Mouse (Mus musculus) cerebellum, adult 11 months (tissue): ENCODE measurements around the gene Kctd4.
"Not testable (repeated sequence)": the region's sequence is repeated elsewhere in the genome, so short reads cannot be mapped to it uniquely, and the experiment has no call there.

ENCODE experiments used
- DNase-seq: peaks from one replicate; pipeline ENCODE4 v3.0.0; 2022

Kctd4 gene

DNA sequence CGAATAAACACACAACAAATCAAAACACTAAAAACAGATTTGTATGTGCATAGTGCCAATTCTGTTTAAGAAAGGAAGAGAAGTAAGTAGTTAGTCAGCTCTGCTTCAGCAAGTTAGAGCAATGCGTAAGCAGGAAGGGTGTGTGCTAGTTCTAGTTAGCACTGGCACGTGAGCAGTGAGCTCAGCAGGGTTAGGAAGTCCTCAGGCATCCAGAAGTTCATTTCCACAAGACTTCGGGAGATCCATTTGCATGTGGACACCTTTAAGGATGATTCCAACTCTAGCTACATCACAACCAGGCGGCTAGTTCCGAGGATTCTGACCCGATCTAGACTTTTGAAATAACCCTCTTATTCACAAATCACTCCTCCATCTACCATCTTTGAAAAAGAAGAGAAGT is at the start of gene Kctd4:
Gene Kctd4 (plus strand): TSS at position 244 of the 400 bp plus-strand sequence.
- no peak for DNase-seq

DNA sequence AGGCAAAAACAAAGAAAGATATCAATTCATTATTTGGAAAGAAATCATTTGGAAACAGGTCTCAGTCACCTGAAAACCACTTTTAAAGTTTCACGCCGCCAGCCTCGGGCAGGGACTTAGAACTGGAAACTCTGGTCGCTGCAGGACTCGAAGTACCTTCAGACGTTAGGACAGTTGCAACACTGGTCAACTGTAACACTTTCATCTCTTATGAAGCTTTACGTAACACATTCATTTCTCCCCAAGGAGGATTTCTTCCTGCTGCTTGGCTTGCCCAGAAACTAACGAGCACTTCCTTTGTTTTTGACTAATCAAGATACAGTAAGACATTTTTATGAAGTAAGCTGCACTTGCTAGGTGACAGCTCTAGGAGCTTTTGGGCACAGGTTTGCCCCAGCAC is 47.9 kb upstream of the Kctd4 start:
- DNase-seq, result no peak

GRCm38 (mm10) chr14:75911968-75912367 is 42.8 kb upstream of the Kctd4 start:
- no peak for DNase-seq

DNA sequence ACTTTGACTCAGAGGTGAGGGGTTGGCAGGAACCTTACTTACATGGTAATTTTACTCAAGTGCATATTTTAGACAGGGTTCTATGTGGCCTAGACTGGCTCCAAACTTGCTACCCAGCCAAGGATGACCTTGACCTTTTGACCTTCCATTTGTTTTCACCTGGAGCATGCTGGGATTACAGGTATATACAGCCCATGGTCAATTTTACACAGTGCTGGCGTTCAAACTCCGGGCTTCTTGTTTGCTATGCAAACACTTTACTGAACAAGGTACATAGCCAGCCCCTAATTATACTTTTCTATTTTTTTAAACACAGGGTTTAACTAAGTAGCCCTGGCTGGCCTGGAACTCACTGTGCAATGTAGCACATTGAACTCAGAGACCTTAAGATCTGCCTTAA is 42.1 kb upstream of the Kctd4 start:
- DNase-seq, result no peak

GRCm38 (mm10) chr14:75923314-75924052 is 31.3 kb upstream of the Kctd4 start:
- DNase-seq, result no peak

- not testable (repeated sequence) for DNase-seq
Observed at GRCm38 (mm10) chr14:75929713-75930112, 25.1 kb upstream of the Kctd4 start.

DNA sequence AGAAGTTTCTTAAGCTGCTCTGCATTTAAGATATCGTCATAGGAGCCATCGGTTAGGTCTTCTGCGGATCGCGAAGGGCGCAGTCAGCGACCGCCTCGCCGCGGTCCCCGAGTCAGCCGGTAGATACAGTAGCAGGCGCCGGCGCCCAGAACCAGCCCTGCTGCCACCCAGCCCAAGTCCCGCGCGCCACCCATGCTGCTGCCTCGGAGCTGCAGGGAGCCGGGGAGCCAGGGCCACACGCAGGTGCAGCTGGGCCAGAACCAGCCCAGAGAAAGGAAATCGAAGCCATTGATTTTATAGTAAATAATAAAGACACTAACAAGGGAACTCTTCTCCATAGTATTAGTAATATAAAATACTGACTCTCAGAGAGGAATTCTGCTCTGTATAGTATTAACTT is 23.5 kb upstream of the Kctd4 start:
- no peak for DNase-seq

DNA sequence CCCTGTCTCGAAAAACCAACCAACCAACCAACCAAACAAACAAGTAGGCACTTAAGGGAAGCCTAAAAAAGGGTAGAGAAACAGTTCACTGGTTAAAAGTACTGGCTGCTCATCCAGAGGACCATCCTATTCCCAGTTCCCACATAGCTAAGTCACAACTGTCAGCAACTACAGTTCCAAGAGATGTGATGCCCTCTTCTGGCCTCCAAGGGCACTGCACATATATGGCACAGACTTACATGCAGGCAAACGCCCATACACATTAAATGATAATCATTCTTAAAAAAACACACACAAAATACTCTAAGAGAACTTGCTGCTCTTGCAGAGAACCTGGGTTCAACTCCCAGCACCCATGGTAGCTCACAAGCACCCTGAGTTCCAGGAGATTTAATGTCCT is 20.4 kb upstream of the Kctd4 start:
- no peak for DNase-seq

DNA sequence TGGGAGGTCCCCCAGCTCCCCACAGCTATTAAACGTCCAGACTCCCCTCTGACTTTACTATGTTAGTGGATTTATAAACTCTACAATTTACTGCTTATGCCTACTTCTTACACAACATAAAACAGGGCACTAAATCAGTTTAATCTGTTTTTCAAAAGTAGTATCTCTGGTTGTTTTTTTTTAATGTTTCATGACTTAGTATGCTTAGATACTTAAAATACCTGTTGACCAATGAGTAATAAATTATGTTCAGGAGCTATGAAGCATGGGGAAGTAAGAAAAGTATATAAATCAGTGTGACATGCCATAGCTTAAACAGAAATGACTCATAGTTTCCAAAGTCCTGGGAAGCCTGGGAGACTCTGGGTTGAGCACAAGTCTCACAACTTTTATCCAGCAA is 17.1 kb upstream of the Kctd4 start:
- DNase-seq, result no peak

DNA sequence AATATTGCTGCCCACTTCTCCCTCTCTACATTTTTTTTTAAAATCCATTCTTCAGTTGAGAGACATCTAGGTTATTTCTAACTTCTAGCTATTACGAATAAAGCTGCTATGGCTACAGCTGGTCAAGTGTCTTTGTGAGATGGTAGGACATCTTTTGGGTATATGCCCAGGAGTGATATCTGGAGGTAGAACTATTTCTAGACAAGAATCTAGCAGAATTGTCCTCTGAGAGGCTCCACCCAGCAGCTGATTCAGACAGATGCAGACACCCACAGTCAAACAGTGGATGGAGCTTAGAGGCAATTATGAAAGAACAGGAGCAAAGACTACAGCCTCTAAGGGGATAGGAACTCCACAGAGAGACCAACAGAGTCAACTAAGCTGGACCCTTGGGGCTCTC is 13.3 kb upstream of the Kctd4 start:
- DNase-seq, result no peak

GRCm38 (mm10) chr14:75942365-75942764 is 12.4 kb upstream of the Kctd4 start:
- no peak for DNase-seq

DNA sequence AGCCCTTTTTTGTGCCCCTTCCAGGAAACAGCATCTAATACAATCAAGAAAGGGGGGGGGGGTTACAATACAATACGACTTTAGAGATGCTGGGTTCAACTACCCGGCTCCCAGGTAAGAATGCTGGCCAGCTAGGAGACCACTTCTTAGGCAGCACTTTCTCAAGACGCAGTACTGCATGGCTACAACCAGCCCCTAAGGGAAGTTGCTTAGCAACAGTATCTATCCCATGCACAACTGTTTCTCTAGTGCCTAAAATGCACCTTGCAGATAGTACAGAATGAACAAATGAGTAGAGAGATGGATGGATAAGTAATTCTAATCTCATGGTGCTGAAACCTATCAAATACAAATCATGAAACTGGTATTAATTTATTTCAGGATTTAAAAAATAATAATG is 7.1 kb upstream of the Kctd4 start:
- DNase-seq, result no peak

DNA sequence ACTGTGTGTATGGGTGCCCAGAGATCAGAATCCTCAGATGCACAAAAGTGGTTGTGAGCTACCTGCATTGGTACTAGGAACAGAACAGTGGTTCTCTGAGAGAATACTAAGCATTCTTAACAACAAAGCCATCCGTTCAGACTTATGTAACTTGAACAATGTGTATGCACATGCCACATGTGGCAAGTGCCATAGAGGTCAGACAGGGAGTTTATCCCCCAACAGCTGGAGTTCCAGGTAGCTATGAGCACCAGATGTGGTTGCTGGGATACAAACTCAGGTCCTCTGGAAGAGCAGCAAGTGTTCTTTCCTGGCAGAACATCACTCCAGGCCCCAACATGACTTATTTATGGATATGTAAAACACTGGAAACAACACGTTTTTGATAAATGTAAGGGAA is 1.8 kb upstream of the Kctd4 start:
- no peak for DNase-seq

DNA sequence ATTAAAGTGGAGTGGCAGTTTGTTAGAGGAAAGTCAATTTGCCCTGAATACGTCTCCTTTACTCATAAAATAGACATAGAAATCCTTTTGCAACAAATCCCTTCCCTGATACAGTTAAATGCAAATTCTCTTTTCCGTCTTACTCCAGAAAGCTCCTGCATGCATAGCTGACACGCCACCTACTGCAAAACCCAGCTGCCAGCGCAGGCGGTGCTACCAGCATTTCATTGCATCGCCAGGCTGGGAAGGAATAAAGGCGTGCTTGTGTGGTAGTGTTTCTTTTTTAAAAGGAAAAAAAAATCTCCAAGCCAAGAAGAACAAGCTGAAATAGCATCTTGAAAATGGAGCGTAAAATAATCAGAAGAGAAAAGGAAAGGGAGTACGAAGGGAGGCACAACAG is 7.4 kb downstream of the Kctd4 start:
- DNase-seq, result no peak

- DNase-seq, result no peak
Observed at GRCm38 (mm10) chr14:75963215-75963614, 8.4 kb downstream of the Kctd4 start.

- DNase-seq, result no peak
Observed at GRCm38 (mm10) chr14:75964000-75964399, 9.2 kb downstream of the Kctd4 start.

GRCm38 (mm10) chr14:75964433-75964832 is 9.6 kb downstream of the Kctd4 start:
- no peak for DNase-seq

- no peak for DNase-seq
Observed at GRCm38 (mm10) chr14:75967291-75967690, 12.5 kb downstream of the Kctd4 start.

GRCm38 (mm10) chr14:75976107-75976506 is 21.3 kb downstream of the Kctd4 start:
- no peak for DNase-seq

DNA sequence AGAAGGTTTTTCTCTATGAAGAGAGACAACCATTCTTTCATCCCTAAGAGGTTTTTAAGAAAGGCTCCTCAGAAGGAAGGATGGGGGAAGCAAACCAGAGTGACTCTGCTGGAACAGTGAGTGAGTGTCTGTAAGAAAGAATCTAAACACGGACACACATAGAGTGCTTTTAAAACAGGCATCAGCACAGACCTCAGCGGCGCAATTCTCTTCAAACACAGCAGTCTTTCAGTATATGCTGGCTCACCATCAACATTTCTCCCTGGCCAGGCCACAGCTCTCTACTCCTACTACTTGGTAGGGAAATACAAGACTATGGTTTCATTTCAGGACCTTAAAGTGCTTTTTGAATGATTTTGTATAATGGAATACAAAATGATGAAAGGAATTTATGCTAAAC is 26.4 kb downstream of the Kctd4 start:
- no peak for DNase-seq

DNA sequence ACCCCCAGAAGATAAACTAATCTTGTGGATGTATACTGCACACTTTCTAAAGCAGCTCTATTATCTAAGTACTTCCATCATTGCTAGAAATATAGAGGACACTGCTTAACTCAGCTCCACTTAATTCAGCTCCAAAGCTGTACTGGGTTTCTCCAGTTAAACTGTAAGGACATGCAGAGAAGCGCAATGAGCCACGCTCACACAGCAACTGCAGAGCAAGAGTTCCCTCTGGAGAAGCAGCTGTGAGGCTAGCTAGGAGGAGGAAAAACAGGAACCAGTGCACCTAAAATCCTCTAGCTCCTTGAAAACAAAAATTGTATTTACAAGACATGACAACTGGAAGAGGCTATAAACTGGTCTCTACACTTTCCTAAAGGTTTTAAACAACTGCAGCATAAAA is 29.1 kb downstream of the Kctd4 start:
- no peak for DNase-seq

- DNase-seq, result no peak
Observed at GRCm38 (mm10) chr14:75985112-75985511, 30.3 kb downstream of the Kctd4 start.

GRCm38 (mm10) chr14:75986878-75987483 is 32.2 kb downstream of the Kctd4 start:
- DNase-seq, result no peak

DNA sequence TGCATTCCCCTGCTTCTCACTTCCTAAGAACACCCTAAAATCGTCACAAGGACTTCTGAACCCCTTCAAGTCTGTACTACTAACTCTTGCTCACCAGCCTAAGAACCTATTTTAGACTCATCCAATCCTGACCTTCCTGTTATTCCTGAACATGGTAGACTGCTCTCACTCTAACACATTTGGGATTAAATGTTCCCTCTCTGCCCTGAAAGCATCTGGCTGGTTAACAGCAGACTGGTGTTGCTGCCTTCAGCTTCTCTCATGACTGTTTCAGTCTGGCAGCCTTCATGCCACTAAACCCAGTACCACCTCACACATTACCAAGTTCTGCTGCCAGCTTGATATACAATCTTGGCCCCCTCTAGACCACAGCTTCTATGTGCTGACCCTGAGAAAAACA is 34.4 kb downstream of the Kctd4 start:
- no peak for DNase-seq

GRCm38 (mm10) chr14:75990936-75991335 is 36.1 kb downstream of the Kctd4 start:
- no peak for DNase-seq
